Mouse (Mus musculus): ENCODE results near the gene Fbxw11.

Fbxw11 gene

DNA sequence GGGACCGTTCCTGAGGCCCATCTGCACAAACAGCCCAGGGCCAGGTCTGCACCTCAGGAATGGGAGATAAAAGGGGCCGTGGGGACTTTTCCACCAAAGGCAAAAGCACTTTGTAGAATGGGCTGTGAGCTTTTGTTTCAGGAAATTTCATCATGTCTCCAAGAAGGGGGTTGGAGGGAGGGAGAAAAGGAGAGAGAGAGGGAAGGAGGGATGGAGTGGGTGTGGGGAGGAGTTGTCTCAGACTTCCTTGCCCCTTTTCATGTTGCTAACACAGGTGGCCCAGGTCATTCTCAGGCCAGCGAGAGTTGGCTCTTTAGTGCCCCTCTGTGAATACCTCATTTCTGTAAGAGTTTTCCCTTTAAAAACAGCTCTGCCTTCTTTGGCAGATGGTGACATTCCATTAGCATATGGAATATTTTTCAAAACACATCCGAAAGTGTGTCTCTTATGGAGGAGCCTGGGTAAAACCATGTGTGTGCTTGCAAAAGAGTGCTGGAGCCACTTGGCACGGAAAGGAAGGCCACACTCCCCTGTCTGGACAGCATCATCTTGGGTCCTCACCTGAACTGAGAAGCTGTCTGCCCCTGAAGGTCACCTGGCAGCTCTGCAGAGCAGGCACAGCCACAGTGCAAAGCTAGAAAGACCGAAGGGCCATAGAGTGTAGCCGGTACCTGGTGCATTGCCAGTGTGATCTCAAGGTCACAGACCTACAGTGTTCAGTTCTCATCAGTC lies 109.5 kb downstream of the Fbxw11 start:
- DNase-seq (ENCODE audit: low read depth, low spot score): peak; percentile 18

DNA sequence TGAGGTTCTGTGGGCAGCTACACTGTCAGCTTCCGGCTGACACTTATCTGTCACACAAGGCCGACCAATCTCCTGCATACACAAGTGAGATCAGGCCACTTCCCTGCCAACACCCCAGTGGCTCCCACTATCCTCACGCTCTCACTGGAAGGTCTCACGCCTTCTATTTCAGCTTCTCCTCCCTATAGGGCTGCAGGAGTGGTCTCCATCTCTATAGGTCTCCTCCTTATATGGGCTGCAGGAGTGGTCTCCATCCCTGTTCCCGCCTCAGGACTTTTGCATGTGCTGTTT lies 110.0 kb downstream of the Fbxw11 start:
- no peak for DNase-seq (ENCODE audit: low read depth, low spot score)

GRCm38 (mm10) chr11:32753358-32753757 lies 110.8 kb downstream of the Fbxw11 start:
- DNase-seq (ENCODE audit: low read depth, low spot score): no peak

- no peak for DNase-seq (ENCODE audit: low read depth, low spot score)
These were observed 120.2 kb downstream of the Fbxw11 start for GRCm38 (mm10) chr11:32762773-32763172.

- no peak for DNase-seq (ENCODE audit: low read depth, low spot score)
These were observed 125.1 kb downstream of the Fbxw11 start for GRCm38 (mm10) chr11:32767496-32768230.

DNA sequence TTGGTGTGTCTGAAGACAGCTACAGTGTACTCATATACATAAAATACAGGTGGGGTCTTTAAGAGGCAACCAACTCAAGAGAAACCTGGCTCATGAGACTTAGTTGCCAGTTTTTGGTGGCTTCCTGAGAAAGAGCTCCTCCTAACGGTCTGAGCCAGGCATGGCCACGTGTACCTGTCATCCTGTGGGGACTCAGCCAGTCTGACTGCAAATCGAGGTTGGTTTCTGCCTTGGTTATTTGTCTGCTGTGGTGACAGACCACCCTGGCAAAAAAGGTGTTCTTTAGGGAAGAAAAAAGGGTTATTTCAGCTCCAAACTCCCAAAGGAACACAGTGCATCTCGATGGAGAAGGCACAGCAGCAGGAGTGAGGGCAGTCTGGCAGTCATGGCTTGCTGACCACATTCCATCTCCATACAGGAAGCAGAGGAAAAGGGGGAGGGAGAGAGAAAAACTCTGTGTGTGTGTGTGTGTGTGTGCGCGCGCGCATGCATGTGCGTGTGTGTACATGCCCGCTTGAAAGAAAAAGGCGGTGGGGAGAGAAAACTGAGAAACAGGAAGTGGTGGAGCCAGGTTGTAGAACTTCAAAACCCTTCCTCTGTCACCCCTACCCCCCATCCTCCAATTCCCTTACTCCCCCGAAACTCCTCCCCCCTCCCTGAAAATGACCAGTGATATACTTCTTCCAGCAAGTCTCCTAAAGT lies 126.3 kb downstream of the Fbxw11 start:
- DNase-seq (ENCODE audit: low read depth, low spot score): no peak

GRCm38 (mm10) chr11:32780747-32781536 lies 138.4 kb downstream of the Fbxw11 start:
- DNase-seq (ENCODE audit: low read depth, low spot score): no peak

GRCm38 (mm10) chr11:32781633-32782404 lies 139.3 kb downstream of the Fbxw11 start:
- peak; percentile 43 for DNase-seq (ENCODE audit: low read depth, low spot score)

DNA sequence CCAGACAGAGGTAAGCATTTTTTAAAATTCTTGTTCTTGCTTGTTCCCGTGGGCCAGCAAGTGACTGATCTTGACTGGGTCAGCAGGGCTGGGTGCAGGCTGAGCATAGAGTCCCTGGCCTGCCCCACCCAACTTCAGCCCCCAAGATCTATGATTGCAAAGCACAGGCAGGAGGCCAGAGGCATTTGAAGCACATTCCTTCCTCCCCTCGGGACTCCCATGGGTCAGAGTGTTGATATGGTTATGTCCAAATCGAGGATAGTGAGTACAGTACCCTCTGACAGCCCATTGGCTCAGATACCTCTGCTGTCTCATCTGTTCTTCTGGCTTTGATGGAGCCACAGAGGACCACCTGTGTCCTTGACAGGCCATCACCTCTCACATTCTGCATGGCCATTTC lies 140.2 kb downstream of the Fbxw11 start:
- DNase-seq (ENCODE audit: low read depth, low spot score): no peak

- DNase-seq (ENCODE audit: low read depth, low spot score): no peak
These were observed 143.1 kb downstream of the Fbxw11 start for GRCm38 (mm10) chr11:32785591-32786147.

GRCm38 (mm10) chr11:32786201-32786600 lies 143.7 kb downstream of the Fbxw11 start:
- no peak for DNase-seq (ENCODE audit: low read depth, low spot score)

DNA sequence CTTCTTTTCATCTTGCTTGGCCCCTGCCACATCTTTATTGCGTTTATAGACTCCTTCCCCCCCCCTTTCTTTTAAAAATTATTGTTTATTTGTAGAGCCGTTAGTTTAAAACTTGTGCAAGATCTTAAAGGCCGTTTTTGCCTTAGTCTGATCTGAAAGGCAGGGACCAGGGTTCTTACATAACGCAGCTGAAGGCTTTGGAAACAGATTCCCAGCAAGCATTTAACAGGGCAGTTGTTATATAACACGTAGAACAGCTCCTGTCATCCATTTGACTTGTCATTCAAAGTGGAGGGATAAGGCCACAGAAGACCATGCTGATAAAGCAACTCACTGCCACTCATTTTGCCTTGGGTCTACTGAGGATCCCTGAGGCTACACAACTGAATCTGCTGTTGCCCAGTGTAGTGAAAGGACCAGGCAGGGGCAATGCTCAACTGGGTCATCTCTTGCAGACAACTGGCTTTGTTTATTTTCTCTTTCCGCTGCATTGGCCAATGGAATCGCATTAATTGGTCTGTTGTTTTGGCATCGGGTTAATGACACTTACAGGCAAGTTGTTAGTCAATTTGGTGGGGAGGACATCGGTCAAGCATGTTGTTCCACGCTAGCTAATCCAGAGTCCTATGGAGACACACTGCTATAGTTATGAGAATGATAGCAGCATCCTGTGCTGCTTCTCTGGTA lies 152.4 kb downstream of the Fbxw11 start:
- no peak for DNase-seq (ENCODE audit: low read depth, low spot score)
